Mouse (Mus musculus): ENCODE measurements at regions not wholly inside any gene's neighbourhood (a gene's known extent, or its start where the extent isn't known, plus 50 kb on each side); places are given as distances from the start of the nearest gene placed in this dataset.

DNA sequence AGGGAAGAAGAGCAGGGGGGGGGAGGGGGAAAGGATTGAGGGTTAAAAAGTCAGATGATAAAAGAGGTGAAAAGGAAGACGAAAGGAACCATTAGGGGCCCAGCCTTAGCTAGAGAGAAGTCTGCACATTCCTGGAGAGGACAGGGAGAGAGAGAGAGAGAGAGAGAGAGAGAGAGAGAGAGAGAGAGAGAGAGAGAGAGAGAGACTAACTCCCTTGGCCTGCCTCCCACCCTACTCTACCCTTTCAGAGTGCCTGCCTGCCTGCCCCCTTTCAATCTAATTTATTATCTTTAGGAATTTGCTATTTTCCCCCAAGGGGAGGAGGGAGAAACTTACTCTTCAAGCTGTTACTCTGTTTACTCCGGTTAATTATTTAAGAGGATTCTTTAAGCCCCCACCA, 201.5 kb downstream of the Satb1 start:
- TF ChIP-seq POLR2A (IDR thresholded peaks at IDR 0.05; ENCODE audit: borderline replicate concordance, low read depth, low read length) (no peak), CTCF (IDR thresholded peaks at IDR 0.05; ENCODE audit: low read depth, low read length) (no peak)

Data from bone marrow macrophage, adult 2 months (primary cell).